Mouse (Mus musculus) NIH3T3 (cell line): ENCODE data around the gene Eif2s3x.

ENCODE experiments used
- DNase-seq: peaks from one replicate; pipeline ENCODE4 v3.0.0-alpha.2; 2012; ENCODE audit warnings: low read depth

Gene Eif2s3x

GRCm38 (mm10) chrX:94212597-94213321 is at the start of gene Eif2s3x:
TSS of gene Eif2s3x (minus strand) at chrX:94212862.
- peak; percentile 88 for DNase-seq

GRCm38 (mm10) chrX:94235601-94236000 is 22.9 kb upstream of the Eif2s3x start:
- no peak for DNase-seq

GRCm38 (mm10) chrX:94235190-94235555 is 22.5 kb upstream of the Eif2s3x start:
- DNase-seq, result no peak

- DNase-seq, result peak; percentile 91
Measured at GRCm38 (mm10) chrX:94234532-94235189, 22.0 kb upstream of the Eif2s3x start, which contains the start of gene Klhl15. TSS of gene Klhl15 (plus strand) at chrX:94234599.

GRCm38 (mm10) chrX:94233936-94234531 is 21.4 kb upstream of the Eif2s3x start:
- DNase-seq, result no peak

- no peak for DNase-seq
Measured at GRCm38 (mm10) chrX:94233432-94233831, 20.8 kb upstream of the Eif2s3x start.

- DNase-seq, result peak; percentile 54
Measured at GRCm38 (mm10) chrX:94213384-94213783, 722 bp upstream of the Eif2s3x start.

- DNase-seq, result no peak
Measured at GRCm38 (mm10) chrX:94212264-94212596, 432 bp downstream of the Eif2s3x start.

- peak; percentile 53 for DNase-seq
Measured at GRCm38 (mm10) chrX:94197789-94198188, 14.9 kb downstream of the Eif2s3x start.

GRCm38 (mm10) chrX:94193901-94194300 is 18.8 kb downstream of the Eif2s3x start:
- peak; percentile 48 for DNase-seq

- peak; percentile 52 for DNase-seq
Measured at GRCm38 (mm10) chrX:94185156-94185555, 27.5 kb downstream of the Eif2s3x start.

GRCm38 (mm10) chrX:94183814-94184213 is 28.8 kb downstream of the Eif2s3x start:
- DNase-seq, result no peak

GRCm38 (mm10) chrX:94177715-94178340 is 34.8 kb downstream of the Eif2s3x start:
- peak; percentile 91 for DNase-seq

GRCm38 (mm10) chrX:94169348-94169747 is 43.3 kb downstream of the Eif2s3x start:
- DNase-seq, result peak; percentile 58

GRCm38 (mm10) chrX:94152251-94152830 is 60.3 kb downstream of the Eif2s3x start:
- peak; percentile 68 for DNase-seq

GRCm38 (mm10) chrX:94150471-94150870 is 62.2 kb downstream of the Eif2s3x start:
- DNase-seq, result no peak

GRCm38 (mm10) chrX:94142004-94142771 is 70.5 kb downstream of the Eif2s3x start:
- peak; percentile 30 for DNase-seq

- DNase-seq, result no peak
Measured at GRCm38 (mm10) chrX:94140080-94140479, 72.6 kb downstream of the Eif2s3x start.
